Mouse (Mus musculus): ENCODE data around the gene 1700001O22Rik. TPM values are rescaled to one million over a fixed set of nuclear protein-coding genes. Genes with fewer than 3 reads are reported as not detected.

1700001O22Rik gene
- total and polyA plus RNA-seq, 2 experiments from 2014 or later: 1.4 to 1.8 TPM

DNA sequence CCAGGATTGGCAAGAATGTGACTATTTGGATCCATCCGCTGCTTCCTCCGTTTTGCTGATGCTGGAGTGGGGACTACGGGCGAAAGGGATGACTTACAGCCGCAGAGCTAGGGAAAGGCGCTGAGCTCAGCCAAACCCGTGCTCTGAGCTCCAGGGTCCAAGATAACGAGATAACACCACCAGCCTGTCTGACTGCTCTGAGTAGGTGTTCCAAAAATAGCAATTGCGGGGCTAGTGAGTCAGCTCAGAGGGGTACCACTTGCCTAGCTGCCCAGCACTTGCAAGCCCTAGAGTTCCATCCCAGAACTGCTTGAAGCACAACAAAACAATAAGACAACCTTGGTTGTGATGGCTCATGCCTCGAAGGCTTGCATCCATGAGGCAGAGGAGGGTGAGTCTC is 39.2 kb upstream of the 1700001O22Rik start:
- no peak for TF ChIP-seq CTCF (IDR thresholded peaks at IDR 0.05; ENCODE audit: low read depth)
- ATAC-seq (no peak), DNase-seq (no peak)
- Histone ChIP-seq H3K4me2 (ENCODE audit: low read depth) (no peak overlapping the region), H3K4me3 (ENCODE audit: low read depth, low read length) (no peak overlapping the region), H3K9me3 (ENCODE audit: low read length) (no peaks in the 10 kb centered on the region), H3K36me3 (ENCODE audit: insufficient read depth) (no peaks in the 10 kb centered on the region), H3K9ac (no peak overlapping the region), H3K27me3 (ENCODE audit: insufficient read depth, low read length) (peaks cover 24% of the 10 kb centered on the region), H3K4me1 (ENCODE audit: insufficient read depth) (no peaks in the 10 kb centered on the region), H3K27ac (ENCODE audit: low read depth, low read length) (no peak overlapping the region)
- WGBS: 56% methylated on average over 10 of the region's 10 CpGs

DNA sequence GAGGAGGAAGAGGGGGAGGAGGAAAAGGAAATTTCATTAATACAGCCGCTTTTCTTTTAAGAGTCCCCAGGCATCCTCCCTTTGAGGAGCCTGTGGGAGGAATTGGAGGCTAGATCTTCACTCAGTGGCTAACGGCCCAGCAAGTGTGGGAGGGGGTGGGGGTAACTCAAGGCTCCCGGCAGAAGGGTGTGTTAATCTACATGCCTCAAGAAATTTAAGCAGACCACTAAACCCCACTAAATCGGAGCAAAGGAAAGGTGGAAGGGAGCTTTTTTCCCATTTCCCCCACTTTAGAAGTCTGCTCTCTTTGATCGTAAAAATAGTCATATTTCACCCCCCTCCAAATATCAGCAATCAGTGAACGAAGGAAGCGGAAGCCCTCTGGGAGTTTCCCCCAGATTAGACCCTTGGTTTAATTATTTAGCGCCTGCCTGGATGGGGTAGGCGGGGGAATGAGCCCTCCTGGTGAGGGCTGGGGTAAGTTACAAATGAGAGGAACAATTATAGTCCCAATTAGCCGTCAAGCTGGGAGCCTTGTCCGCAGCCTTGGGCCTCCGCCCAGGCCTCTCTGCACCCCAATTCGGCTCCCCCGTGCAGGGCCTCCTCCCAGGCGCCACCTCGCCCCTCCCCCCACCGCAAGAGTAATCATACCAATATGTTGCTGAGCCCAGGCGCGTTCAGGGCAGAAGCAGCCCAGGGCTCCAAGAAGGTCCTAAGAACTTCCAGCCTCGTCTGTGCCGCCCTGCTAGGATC is 33.0 kb upstream of the 1700001O22Rik start:
- peak; percentile 53 for ATAC-seq
- 6% methylated on average over 21 of the region's 21 CpGs for WGBS
- H3K27me3 ChIP-seq (ENCODE audit: insufficient read depth, low read length): no peaks in the 10 kb centered on the region
- H3K4me1 ChIP-seq (ENCODE audit: insufficient read depth): no peaks in the 10 kb centered on the region
- no peak for TF ChIP-seq CTCF (IDR thresholded peaks at IDR 0.05; ENCODE audit: low read depth)
- H3K4me3 ChIP-seq (ENCODE audit: low read depth, low read length): no peak overlapping the region
- H3K36me3 ChIP-seq (ENCODE audit: insufficient read depth): no peaks in the 10 kb centered on the region
- no peak overlapping the region for H3K4me2 ChIP-seq (ENCODE audit: low read depth)
- no peaks in the 10 kb centered on the region for H3K9me3 ChIP-seq (ENCODE audit: low read length)
- DNase-seq: peak; percentile 26
- no peak overlapping the region for H3K27ac ChIP-seq (ENCODE audit: low read depth, low read length)
- H3K9ac ChIP-seq: no peak overlapping the region

DNA sequence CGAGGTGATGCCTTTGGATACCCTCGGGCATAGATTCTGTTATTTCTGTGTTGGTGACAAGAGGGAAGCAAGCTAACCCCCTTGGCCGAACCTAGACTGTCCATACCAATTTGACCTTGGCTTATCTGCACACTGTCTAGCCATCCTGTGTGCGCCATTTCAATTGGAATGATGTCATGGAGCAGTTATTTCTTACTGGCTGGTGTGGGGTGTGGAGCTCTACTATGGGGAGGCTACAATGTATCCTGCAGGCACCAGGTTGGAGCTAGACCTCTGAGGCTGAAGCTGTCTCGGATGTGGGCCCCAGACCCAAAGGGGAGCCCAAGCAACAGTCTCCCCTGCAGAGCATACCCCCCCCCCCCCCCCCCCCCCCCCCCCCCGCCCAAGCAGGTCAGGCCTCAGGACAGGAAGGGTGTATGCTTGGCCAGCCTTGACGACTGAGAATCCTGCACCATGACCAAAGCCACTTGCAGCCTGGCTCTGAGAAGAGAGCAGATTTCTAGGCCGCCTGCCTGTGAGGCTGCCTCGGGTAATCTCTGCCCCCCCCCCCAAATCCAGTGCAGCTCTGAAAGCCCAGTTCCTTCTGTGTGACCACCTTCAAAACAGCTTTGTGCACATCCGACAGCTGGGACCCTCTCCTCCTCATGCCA is 31.0 kb upstream of the 1700001O22Rik start, which contains the start of gene Prrx2:
Prrx2 (plus strand) TSS at position 600 of the 650 bp plus-strand sequence.
- no peak for ATAC-seq
- Histone ChIP-seq H3K27ac (ENCODE audit: low read depth, low read length) (no peak within 1 kb of the TSS), H3K4me3 (ENCODE audit: low read depth, low read length) (no peak within 1 kb of the TSS), H3K27me3 (ENCODE audit: insufficient read depth, low read length) (no peaks in the 10 kb centered on the region), H3K4me2 (ENCODE audit: low read depth) (no peak within 1 kb of the TSS), H3K36me3 (ENCODE audit: insufficient read depth) (no peaks in the 10 kb centered on the region), H3K9me3 (ENCODE audit: low read length) (no peaks in the 10 kb centered on the region), H3K9ac (no peak within 1 kb of the TSS), H3K4me1 (ENCODE audit: insufficient read depth) (no peaks in the 10 kb centered on the region)
- no peak for DNase-seq
- no peak for TF ChIP-seq CTCF (IDR thresholded peaks at IDR 0.05; ENCODE audit: low read depth)
- WGBS: 74% methylated on average over 8 of the region's 10 CpGs

DNA sequence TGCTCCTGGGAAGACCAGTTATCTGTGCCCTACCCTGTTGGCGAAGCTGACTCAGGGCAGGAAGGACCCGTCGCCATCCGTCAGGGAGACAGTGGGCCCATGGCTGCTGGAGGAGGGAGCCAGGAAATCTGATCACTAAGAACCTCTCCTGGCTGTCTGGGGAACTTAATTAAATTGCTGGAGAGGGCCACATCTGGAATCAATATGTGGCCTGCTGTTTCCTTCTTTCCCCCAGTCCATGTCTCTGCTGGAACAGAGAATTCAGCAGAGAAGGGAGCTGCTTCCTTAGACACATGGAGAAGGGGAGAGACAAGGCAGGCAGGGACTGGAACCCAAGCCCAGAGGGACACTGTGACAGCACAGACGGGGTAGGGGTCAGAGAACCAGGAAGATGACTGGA is 30.2 kb upstream of the 1700001O22Rik start:
- TF ChIP-seq CTCF (IDR thresholded peaks at IDR 0.05; ENCODE audit: low read depth): no peak
- no peaks in the 10 kb centered on the region for H3K9me3 ChIP-seq (ENCODE audit: low read length)
- WGBS: 66% methylated on average over 5 of the region's 5 CpGs

GRCm38 (mm10) chr2:30830283-30830795 is 26.9 kb upstream of the 1700001O22Rik start, which contains the start of gene Asb6:
TSS of gene Asb6 (minus strand) at chr2:30830333.
- no peaks in the 10 kb centered on the region for H3K27me3 ChIP-seq (ENCODE audit: insufficient read depth, low read length)
- no peak for ATAC-seq
- H3K4me1 ChIP-seq (ENCODE audit: insufficient read depth): 0 out of 2 replicates have a peak, but pooled peaks cover 6% of the 10 kb centered on the region
- no peak for TF ChIP-seq CTCF (IDR thresholded peaks at IDR 0.05; ENCODE audit: low read depth)
- 9% methylated on average over 4 of the region's 4 CpGs for WGBS
- H3K36me3 ChIP-seq (ENCODE audit: insufficient read depth): peaks cover 1% of the 10 kb centered on the region; the same call in 1 of the 2 replicates
- no peaks in the 10 kb centered on the region for H3K9me3 ChIP-seq (ENCODE audit: low read length)
- no peak within 1 kb of the TSS for H3K27ac ChIP-seq (ENCODE audit: low read depth, low read length)
- no peak within 1 kb of the TSS for H3K9ac ChIP-seq
- DNase-seq: no peak
- no peak within 1 kb of the TSS for H3K4me2 ChIP-seq (ENCODE audit: low read depth)
- no peak within 1 kb of the TSS for H3K4me3 ChIP-seq (ENCODE audit: low read depth, low read length)

More for the DNA sequence above, 30.2 kb upstream of the 1700001O22Rik start:
- Histone ChIP-seq H3K9ac (no peak overlapping the region), H3K36me3 (ENCODE audit: insufficient read depth) (no peaks in the 10 kb centered on the region), H3K27ac (ENCODE audit: low read depth, low read length) (no peak overlapping the region), H3K4me2 (ENCODE audit: low read depth) (no peak overlapping the region), H3K27me3 (ENCODE audit: insufficient read depth, low read length) (no peaks in the 10 kb centered on the region), H3K4me1 (ENCODE audit: insufficient read depth) (no peaks in the 10 kb centered on the region), H3K4me3 (ENCODE audit: low read depth, low read length) (no peak overlapping the region)
- ATAC-seq: no peak
- DNase-seq: no peak

DNA sequence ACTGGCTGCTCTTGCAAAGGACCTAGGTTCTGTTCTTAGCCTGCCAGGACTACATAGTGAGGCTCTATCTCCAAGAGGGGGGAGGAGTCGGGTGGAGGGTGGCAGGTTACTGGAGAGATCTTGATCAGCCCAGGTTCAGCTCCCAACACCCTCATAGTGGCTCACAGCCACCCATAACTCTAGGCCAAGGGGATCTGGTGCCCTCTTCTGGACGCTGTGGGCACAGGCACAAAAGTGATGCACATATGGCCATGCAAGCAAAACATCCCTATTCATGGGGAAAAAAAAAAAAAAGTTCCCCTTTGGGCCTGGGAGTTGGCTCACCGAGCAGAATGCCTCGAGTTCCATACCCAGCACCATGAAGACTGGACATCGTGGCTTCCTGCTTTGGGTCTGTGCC is 25.9 kb upstream of the 1700001O22Rik start:
- Histone ChIP-seq H3K36me3 (ENCODE audit: insufficient read depth) (peaks cover 9% of the 10 kb centered on the region), H3K27me3 (ENCODE audit: insufficient read depth, low read length) (no peaks in the 10 kb centered on the region), H3K27ac (ENCODE audit: low read depth, low read length) (no peak overlapping the region), H3K4me2 (ENCODE audit: low read depth) (no peak overlapping the region), H3K4me3 (ENCODE audit: low read depth, low read length) (no peak overlapping the region), H3K9me3 (ENCODE audit: low read length) (no peaks in the 10 kb centered on the region), H3K9ac (no peak overlapping the region), H3K4me1 (ENCODE audit: insufficient read depth) (0 out of 2 replicates have a peak, but pooled peaks cover 6% of the 10 kb centered on the region)
- 39% methylated on average over 5 of the region's 5 CpGs for WGBS
- peak; percentile 45 for DNase-seq
- no peak for ATAC-seq
- peak; percentile 59 for TF ChIP-seq CTCF (IDR thresholded peaks at IDR 0.05; ENCODE audit: low read depth)

Measured in forebrain, postnatal 0 days (tissue).